Mouse (Mus musculus) myocyte (in vitro differentiated cells): ENCODE results near the gene Nudt12. TPM values are rescaled to one million over a fixed set of nuclear protein-coding genes. Genes with fewer than 3 reads are reported as not detected.
A peak's percentile ranks its signal among the peaks of the same experiment; 100 is the strongest.

Experiments
- H3K27me3 ChIP-seq: one replicate; pipeline ENCODE4 v1.6.1; 2011; ENCODE audit not compliant: control insufficient read depth, insufficient read depth, insufficient read length
- H3K36me3 ChIP-seq: one replicate; pipeline ENCODE4 v1.6.1; 2011; ENCODE audit not compliant: control insufficient read depth, insufficient read depth
- H3K4me2 ChIP-seq: one replicate; pipeline ENCODE4 v1.6.1; 2011; ENCODE audit warnings: low read depth, control low read depth
- H3K4me3 ChIP-seq: one replicate; pipeline ENCODE4 v1.5.1; 2011; ENCODE audit warnings: mild to moderate bottlenecking, control low read depth, moderate library complexity
- H3K79me2 ChIP-seq: one replicate; pipeline ENCODE4 v1.6.1; 2011; ENCODE audit not compliant: control insufficient read depth, insufficient read depth
- H3ac ChIP-seq: one replicate; pipeline ENCODE4 v1.6.1; 2011; ENCODE audit not compliant: control insufficient read depth, insufficient read length
- CEBPB ChIP-seq: IDR thresholded peaks from 2 replicates; pipeline ENCODE4 v1.6.1; 2011; ENCODE audit warnings: mild to moderate bottlenecking, moderate library complexity; ENCODE audit not compliant: poor library complexity, insufficient read depth, severe bottlenecking
- E2F4 ChIP-seq: IDR thresholded peaks from one replicate; pipeline ENCODE4 v1.6.1; 2011; ENCODE audit warnings: mild to moderate bottlenecking, control low read depth, moderate library complexity; ENCODE audit not compliant: insufficient read depth
- MAX ChIP-seq: IDR thresholded peaks from one replicate; pipeline ENCODE4 v1.6.1; 2011; ENCODE audit warnings: low read depth, mild to moderate bottlenecking, control low read depth
- MYOD1 ChIP-seq, 3 experiments: IDR thresholded peaks; one replicate each; pipeline ENCODE4 v1.6.1; 2011; ENCODE audit warnings: control low read depth in 2 of 3, low read depth in 2 of 3, mild to moderate bottlenecking in 2 of 3, moderate library complexity in 1 of 3; ENCODE audit not compliant: insufficient read length in 2 of 3, control insufficient read depth in 1 of 3
- MYOG ChIP-seq, 3 experiments: IDR thresholded peaks; one replicate each; pipeline ENCODE4 v1.6.1; 2011; ENCODE audit warnings: control low read depth in 2 of 3, low read depth in 2 of 3, mild to moderate bottlenecking in 2 of 3; ENCODE audit not compliant: insufficient read length in 2 of 3, control insufficient read depth in 1 of 3, insufficient read depth in 1 of 3
- POLR2A ChIP-seq: IDR thresholded peaks from one replicate; pipeline ENCODE4 v1.6.1; 2011; ENCODE audit warnings: low read depth, mild to moderate bottlenecking, control low read depth, moderate library complexity; ENCODE audit not compliant: insufficient read length
- POLR2AphosphoS2 ChIP-seq: IDR thresholded peaks from one replicate; pipeline ENCODE4 v1.6.1; 2011; ENCODE audit warnings: low read depth, control low read depth; ENCODE audit not compliant: insufficient read length
- REST ChIP-seq: IDR thresholded peaks from one replicate; pipeline ENCODE4 v1.6.1; 2011; ENCODE audit warnings: mild to moderate bottlenecking, control low read depth, moderate library complexity; ENCODE audit not compliant: insufficient read depth, insufficient read length
- SRF ChIP-seq: IDR thresholded peaks from one replicate; pipeline ENCODE4 v1.6.1; 2011; ENCODE audit warnings: low read depth; ENCODE audit not compliant: control insufficient read depth, insufficient read length
- TCF12 ChIP-seq: IDR thresholded peaks from one replicate; pipeline ENCODE4 v1.6.1; 2011; ENCODE audit warnings: mild to moderate bottlenecking, control low read depth; ENCODE audit not compliant: poor library complexity, insufficient read depth, severe bottlenecking
- TCF3 ChIP-seq: IDR thresholded peaks from one replicate; pipeline ENCODE4 v1.6.1; 2011; ENCODE audit warnings: low read depth, control low read depth; ENCODE audit not compliant: insufficient read length
- USF1 ChIP-seq: IDR thresholded peaks from one replicate; pipeline ENCODE4 v1.6.1; 2011; ENCODE audit warnings: low read depth, mild to moderate bottlenecking, control low read depth, moderate library complexity
- polyA plus RNA-seq: library from polyadenylated mRNA; unstranded; fragments of >200 nt; fragmentation: generic; extraction: Trizol; gene quantifications from one replicate; pipeline ENCODE4 v1.2.1, GENCODE M21; 2012; ENCODE audit warnings: missing spikeins

Gene Nudt12
- 0.38 TPM for polyA plus RNA-seq

- Histone ChIP-seq H3K79me2 (no peaks in the 10 kb centered on the region), H3K36me3 (no peaks in the 10 kb centered on the region), H3K4me3 (peak within 1 kb of the TSS; percentile 24), H3ac (no peak within 1 kb of the TSS), H3K4me2 (peak within 1 kb of the TSS; percentile 69), H3K27me3 (no peaks in the 10 kb centered on the region)
- no peak for TF ChIP-seq REST
- TF ChIP-seq E2F4: no peak
- no peak for TF ChIP-seq USF1
- TF ChIP-seq TCF12: no peak
- no peak for TF ChIP-seq MAX
- no peak for TF ChIP-seq CEBPB
- no peak for TF ChIP-seq MYOG (IDR thresholded peaks at IDR 0.05; ENCODE audit: control insufficient read depth in 1 of 3, insufficient read depth in 1 of 3, insufficient read length in 2 of 3, low read depth in 2 of 3)
- no peak for TF ChIP-seq SRF
- TF ChIP-seq POLR2A: no peak
Measured at GRCm38 (mm10) chr17:59013091-59013459, at the start of gene Nudt12. Gene Nudt12, minus strand, starts transcription at chr17:59013372.

GRCm38 (mm10) chr17:59053306-59053705 lies 40.1 kb upstream of the Nudt12 start:
- Histone ChIP-seq H3K4me2 (peak overlapping the region; percentile 62), H3ac (no peak overlapping the region), H3K4me3 (no peak overlapping the region), H3K36me3 (no peaks in the 10 kb centered on the region), H3K79me2 (no peaks in the 10 kb centered on the region), H3K27me3 (no peaks in the 10 kb centered on the region)
- TF ChIP-seq MYOD1 (IDR thresholded peaks at IDR 0.05; ENCODE audit: control insufficient read depth in 1 of 3, insufficient read length in 2 of 3, low read depth in 2 of 3) (no peak), POLR2A (no peak), POLR2AphosphoS2 (no peak), SRF (no peak), E2F4 (no peak), TCF3 (no peak), MYOG (IDR thresholded peaks at IDR 0.05; ENCODE audit: control insufficient read depth in 1 of 3, insufficient read depth in 1 of 3, insufficient read length in 2 of 3, low read depth in 2 of 3) (no peak), MAX (no peak), USF1 (no peak), REST (no peak), TCF12 (no peak), CEBPB (no peak)

- Histone ChIP-seq H3K4me3 (no peak overlapping the region), H3K4me2 (no peak overlapping the region), H3ac (no peak overlapping the region), H3K79me2 (no peaks in the 10 kb centered on the region), H3K27me3 (no peaks in the 10 kb centered on the region), H3K36me3 (no peaks in the 10 kb centered on the region)
- no peak for TF ChIP-seq TCF3
- TF ChIP-seq MAX: no peak
- no peak for TF ChIP-seq REST
- TF ChIP-seq MYOG (IDR thresholded peaks at IDR 0.05; ENCODE audit: control insufficient read depth in 1 of 3, insufficient read depth in 1 of 3, insufficient read length in 2 of 3, low read depth in 2 of 3): no peak
- TF ChIP-seq MYOD1 (IDR thresholded peaks at IDR 0.05; ENCODE audit: control insufficient read depth in 1 of 3, insufficient read length in 2 of 3, low read depth in 2 of 3): no peak
Measured at GRCm38 (mm10) chr17:59039754-59040153, 26.6 kb upstream of the Nudt12 start.

GRCm38 (mm10) chr17:59033445-59033844 lies 20.3 kb upstream of the Nudt12 start:
- no peak for TF ChIP-seq POLR2A
- no peak for TF ChIP-seq POLR2AphosphoS2
- no peak for TF ChIP-seq TCF12
- no peak for TF ChIP-seq TCF3
- no peak for TF ChIP-seq REST
- H3K4me3 ChIP-seq: no peak overlapping the region
- H3ac ChIP-seq: no peak overlapping the region
- no peaks in the 10 kb centered on the region for H3K36me3 ChIP-seq
- no peaks in the 10 kb centered on the region for H3K79me2 ChIP-seq
- H3K27me3 ChIP-seq: no peaks in the 10 kb centered on the region
- H3K4me2 ChIP-seq: no peak overlapping the region

GRCm38 (mm10) chr17:59026336-59026735 lies 13.2 kb upstream of the Nudt12 start:
- Histone ChIP-seq H3K4me2 (no peak overlapping the region), H3ac (no peak overlapping the region), H3K79me2 (no peaks in the 10 kb centered on the region), H3K27me3 (no peaks in the 10 kb centered on the region), H3K36me3 (no peaks in the 10 kb centered on the region), H3K4me3 (no peak overlapping the region)
- TF ChIP-seq USF1 (no peak), POLR2A (no peak), TCF12 (no peak), E2F4 (no peak), CEBPB (no peak), REST (no peak), MYOG (IDR thresholded peaks at IDR 0.05; ENCODE audit: control insufficient read depth in 1 of 3, insufficient read depth in 1 of 3, insufficient read length in 2 of 3, low read depth in 2 of 3) (no peak), TCF3 (no peak)
